Mouse (Mus musculus) bone marrow macrophage, adult 2 months (primary cell): Measurements from ENCODE around the gene Cpa2. TPM values are rescaled to one million over a fixed set of nuclear protein-coding genes. Genes with fewer than 3 reads are reported as not detected.

Experiments
- H3K27ac ChIP-seq: 2 replicates; pipeline ENCODE4 v1.5.1; 2012; ENCODE audit warnings: low read depth, low read length; ENCODE audit not compliant: insufficient read depth
- H3K4me1 ChIP-seq: 2 replicates; pipeline ENCODE4 v1.6.1; 2012; ENCODE audit warnings: low read length; ENCODE audit not compliant: control insufficient read depth, insufficient read depth
- H3K4me3 ChIP-seq: 2 replicates; pipeline ENCODE4 v1.5.1; 2012; ENCODE audit warnings: mild to moderate bottlenecking, low read length, moderate library complexity; ENCODE audit not compliant: insufficient read depth
- CTCF ChIP-seq: IDR thresholded peaks from 2 replicates; pipeline ENCODE4 v1.5.1; 2012; ENCODE audit warnings: low read depth, mild to moderate bottlenecking, low read length, moderate library complexity
- POLR2A ChIP-seq: IDR thresholded peaks from 2 replicates; pipeline ENCODE4 v1.6.1; 2012; ENCODE audit warnings: mild to moderate bottlenecking, low read depth, low read length, borderline replicate concordance
- polyA plus RNA-seq: library from polyadenylated mRNA; stranded (reverse); fragments of >200 nt; gene quantifications from 2 replicates; pipeline ENCODE4 v1.2.4, GENCODE M21; 2012; ENCODE audit not compliant: missing spikeins, insufficient read depth, insufficient read length

Cpa2 gene
- polyA plus RNA-seq = not detected in 2 replicates

DNA sequence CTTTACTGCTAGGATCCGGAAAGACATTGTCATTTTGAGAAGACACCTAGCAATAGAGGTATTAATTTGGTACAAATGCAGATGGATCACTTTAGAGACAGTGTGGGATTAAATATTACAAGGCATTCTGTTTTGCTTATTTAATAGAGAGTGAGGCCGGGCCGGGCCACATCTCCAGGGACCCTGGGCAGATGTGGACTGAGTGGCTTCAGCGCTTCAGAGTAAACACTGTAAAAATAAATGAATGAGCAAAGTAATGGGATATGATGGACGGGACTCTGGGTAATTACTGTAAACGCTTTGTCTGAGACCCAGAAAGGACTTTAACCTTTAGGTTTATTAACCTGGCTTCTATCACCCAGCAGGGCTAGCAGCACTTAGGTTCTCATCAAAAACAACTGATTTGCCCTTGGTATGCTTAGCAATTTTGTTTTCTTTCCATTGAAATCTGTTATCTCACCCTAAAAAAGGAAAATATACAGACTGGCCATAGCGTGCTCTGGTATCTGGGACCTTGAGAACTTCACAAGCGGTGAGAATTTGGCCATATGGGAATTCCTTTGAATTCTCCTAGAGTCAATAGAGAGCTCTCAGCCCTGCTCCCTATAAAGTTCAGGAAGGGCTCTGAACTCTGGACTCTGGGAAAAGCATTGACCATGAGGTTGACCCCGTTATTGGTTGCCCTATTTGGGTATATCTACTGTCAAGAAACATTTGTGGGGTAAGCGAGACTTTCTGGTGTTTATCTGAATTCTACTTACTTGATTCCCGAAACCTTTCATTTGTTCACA is at the start of gene Cpa2:
Gene Cpa2, plus strand, starts transcription at position 574 of the 791 bp plus-strand sequence.
- Histone ChIP-seq H3K4me3 (no peak within 1 kb of the TSS), H3K27ac (no peak within 1 kb of the TSS), H3K4me1 (no peaks in the 10 kb centered on the region)
- TF ChIP-seq POLR2A (no peak), CTCF (no peak)

DNA sequence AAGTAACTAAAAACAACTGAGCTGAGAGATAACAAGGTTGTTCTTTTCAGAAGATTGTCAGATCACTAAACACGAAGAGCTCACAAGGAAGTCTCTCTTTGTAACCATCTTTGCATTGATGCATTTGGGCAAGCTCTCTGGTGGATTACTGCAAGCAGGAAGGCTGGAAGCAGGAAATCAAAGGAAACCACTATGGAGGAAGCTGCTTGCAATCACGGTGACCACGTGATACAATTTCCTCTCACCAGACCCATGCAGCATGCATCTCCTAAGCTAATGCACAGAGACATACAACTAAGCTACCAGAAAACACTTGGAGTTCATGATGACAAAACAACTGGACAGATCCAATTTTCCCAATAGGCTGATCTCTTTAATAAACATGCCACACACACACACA is 42.3 kb upstream of the Cpa2 start:
- H3K4me3 ChIP-seq = no peak overlapping the region
- TF ChIP-seq POLR2A (no peak), CTCF (no peak)
- peaks cover 14% of the 10 kb centered on the region for H3K4me1 ChIP-seq
- peak overlapping the region; percentile 68 for H3K27ac ChIP-seq

DNA sequence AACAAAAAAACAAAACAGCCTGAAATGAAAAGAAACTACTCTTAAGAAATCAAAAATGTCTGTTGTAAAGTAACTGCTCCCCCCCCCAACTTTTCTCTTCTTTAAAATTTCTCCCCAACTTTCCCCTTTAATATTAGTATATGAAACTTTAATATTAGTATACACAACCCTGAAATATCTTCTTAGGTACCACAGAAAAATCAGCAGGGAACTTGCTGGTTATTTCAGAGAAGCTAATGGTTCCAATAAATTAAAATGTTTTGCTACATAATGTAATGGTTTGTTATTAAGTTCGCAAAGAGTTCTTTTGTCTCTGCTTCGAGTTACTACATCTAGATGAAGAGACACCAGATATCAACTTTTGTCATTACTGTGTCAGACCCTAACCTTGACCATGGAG is 32.6 kb upstream of the Cpa2 start:
- Histone ChIP-seq H3K27ac (peak overlapping the region; percentile 79), H3K4me1 (peaks cover 11% of the 10 kb centered on the region), H3K4me3 (peak overlapping the region; percentile 78)
- TF ChIP-seq CTCF (no peak), POLR2A (no peak)

DNA sequence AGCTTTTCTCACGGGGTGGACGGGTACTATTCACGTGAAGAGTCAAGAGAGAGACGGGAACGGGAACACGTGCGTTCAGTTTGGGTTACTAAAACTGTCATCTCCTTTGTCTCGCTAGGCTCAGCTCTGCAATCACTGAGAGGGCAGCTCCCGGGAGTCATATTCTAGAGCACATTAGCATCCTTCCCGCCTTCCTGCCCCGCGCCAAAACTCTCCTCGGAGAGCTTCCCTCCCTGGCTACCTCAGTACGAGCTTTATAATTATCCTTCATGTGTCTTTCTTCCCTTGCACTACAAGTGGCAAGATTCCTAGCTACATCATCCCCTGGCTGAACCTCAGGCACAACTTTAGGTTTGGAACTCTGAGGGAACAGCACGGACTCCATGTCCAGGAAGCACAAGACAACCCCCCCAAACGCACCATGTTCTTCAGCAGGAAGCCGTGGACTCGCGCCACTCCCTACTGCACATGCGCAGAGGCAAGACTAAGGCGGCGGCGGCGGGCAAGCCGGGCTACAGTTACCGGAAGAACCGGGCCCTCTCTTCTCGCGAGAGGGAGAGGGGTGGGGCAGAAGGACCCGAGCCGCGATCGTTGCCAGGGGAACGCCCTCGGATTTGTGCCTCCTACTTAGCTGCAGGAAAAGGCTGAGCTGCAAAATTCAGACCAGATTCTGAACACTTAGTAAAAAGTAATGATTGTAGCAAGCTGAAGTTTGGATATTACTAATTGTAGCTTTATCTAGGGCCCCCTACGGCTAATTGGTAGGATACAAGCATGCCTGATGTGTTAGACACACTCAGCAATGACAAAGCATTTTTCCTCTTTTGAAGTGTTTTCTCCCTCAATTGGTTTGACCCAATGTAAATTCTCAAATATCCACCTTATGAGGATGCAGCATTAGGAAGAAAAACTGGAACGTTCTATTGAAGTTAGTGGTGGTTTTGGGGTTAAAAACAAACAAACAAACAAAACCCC is 31.8 kb upstream of the Cpa2 start, which contains the start of the genes Tmem209 and Ssmem1:
Gene Tmem209, minus strand, starts transcription at position 519 of the 975 bp plus-strand sequence.
Gene Ssmem1, plus strand, starts transcription at position 585 of the 975 bp plus-strand sequence.
- H3K4me3 ChIP-seq = peak within 1 kb of the TSS; percentile 78
- peak within 1 kb of the TSS; percentile 79 for H3K27ac ChIP-seq
- 0 out of 2 replicates have a peak, but pooled peaks have one; percentile 35 for TF ChIP-seq POLR2A
- no peak for TF ChIP-seq CTCF
- peaks cover 11% of the 10 kb centered on the region for H3K4me1 ChIP-seq

DNA sequence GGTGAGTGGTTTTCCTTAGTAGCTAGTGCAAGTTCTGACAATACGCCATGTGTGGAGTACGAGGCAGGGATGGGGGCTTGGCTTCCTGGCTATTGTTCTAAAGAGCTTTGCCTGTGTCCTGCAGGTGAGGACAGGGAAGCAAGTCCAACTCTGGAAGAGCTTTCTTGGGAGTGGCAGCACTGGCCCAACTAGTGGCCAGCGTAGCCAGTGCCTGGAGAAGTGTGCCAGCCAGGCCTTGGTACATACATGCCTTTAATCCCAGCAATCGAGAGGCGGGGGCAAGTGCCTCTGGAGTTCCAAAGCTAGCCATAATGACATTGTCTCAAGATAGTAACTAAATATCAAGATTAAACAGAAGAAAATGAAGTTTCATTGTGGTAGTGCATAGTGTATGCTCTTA is 31.1 kb upstream of the Cpa2 start:
- Histone ChIP-seq H3K4me1 (peaks cover 11% of the 10 kb centered on the region), H3K4me3 (no peak overlapping the region), H3K27ac (peak overlapping the region; percentile 52; the same call in 1 of the 2 replicates)
- TF ChIP-seq POLR2A (no peak), CTCF (no peak)

DNA sequence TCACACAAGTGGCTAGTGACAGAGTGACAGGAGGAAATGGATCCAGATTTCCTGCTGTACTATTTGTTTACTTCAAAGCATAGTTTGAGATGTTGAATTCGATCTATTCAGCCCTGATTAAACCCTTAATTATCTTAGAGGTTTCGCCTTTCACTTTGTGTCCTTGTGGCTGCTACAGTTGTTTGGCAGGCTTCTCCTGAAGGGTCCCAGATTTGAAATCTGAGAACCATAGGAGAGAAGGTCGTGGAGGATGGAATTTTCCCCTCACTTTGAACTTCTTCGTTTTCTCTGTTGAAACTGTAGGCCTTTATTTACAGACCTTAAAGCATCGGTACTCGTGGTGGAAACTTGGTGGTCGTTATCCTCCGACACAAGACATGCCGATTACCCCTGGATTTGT is 27.1 kb upstream of the Cpa2 start:
- TF ChIP-seq CTCF (no peak), POLR2A (no peak)
- Histone ChIP-seq H3K4me1 (peaks cover 5% of the 10 kb centered on the region), H3K4me3 (no peak overlapping the region), H3K27ac (no peak overlapping the region)

DNA sequence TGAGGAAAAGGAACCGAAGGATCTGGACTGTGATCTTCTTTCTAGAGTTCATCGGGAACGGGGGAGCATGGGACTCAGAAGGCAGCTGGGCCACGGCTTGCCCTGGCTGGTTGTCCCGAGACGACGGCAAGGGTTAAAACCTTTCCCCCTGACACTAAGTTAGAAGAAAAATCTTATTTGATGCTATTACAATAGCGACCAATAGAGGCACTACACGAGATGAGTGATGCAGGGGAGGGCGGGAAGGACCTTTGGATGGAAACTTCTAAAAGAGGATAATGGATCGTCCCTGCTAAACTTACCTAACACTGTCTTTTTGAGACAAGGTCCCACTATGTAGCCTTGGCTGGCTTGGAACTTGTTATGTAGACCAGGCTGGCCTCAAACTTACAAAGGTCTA is 21.0 kb upstream of the Cpa2 start:
- TF ChIP-seq POLR2A (no peak), CTCF (no peak)
- no peak overlapping the region for H3K27ac ChIP-seq
- no peak overlapping the region for H3K4me3 ChIP-seq
- no peaks in the 10 kb centered on the region for H3K4me1 ChIP-seq

DNA sequence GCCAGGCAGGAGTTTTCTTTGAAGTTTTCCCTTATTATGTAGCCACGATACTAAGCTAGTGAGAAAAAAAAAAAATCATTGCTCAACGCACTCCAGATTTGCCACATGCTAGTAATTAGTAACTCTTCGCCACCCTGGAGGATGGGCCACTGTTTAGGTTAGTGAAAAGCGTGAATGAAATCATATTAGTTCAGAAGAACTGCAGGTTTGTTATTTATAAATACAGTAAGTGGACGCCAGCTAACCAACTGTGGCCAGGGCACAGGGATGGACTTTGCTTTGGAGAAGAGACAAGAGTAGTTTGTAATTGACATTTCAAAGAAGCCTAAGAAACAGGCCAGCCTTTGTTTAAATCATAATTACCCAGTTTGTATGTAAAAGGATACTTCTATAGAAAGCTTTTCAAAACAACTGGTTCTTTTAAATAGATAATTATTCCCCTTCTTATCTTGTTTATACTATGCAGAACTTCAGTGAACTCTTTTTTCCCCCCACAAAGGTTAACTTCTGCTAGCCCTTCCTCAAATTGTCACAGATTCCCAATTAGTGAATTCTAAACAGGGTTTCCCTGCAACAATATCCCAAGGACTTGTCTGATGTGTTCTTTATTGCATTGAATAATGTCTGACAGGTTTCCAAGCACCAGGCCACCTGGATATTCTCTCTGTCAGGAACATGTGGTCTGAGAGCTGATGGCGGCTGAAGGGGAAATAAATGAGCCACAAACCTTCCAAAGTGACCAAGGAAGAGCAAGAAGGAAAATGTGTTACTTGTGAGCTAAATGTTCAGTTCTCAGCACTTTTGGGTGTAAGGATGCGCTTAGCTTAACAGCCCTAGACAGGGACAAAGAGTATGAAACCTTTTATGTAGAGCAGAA is 15.7 kb upstream of the Cpa2 start:
- no peak overlapping the region for H3K4me3 ChIP-seq
- no peaks in the 10 kb centered on the region for H3K4me1 ChIP-seq
- no peak overlapping the region for H3K27ac ChIP-seq
- TF ChIP-seq POLR2A = no peak
- TF ChIP-seq CTCF = no peak

DNA sequence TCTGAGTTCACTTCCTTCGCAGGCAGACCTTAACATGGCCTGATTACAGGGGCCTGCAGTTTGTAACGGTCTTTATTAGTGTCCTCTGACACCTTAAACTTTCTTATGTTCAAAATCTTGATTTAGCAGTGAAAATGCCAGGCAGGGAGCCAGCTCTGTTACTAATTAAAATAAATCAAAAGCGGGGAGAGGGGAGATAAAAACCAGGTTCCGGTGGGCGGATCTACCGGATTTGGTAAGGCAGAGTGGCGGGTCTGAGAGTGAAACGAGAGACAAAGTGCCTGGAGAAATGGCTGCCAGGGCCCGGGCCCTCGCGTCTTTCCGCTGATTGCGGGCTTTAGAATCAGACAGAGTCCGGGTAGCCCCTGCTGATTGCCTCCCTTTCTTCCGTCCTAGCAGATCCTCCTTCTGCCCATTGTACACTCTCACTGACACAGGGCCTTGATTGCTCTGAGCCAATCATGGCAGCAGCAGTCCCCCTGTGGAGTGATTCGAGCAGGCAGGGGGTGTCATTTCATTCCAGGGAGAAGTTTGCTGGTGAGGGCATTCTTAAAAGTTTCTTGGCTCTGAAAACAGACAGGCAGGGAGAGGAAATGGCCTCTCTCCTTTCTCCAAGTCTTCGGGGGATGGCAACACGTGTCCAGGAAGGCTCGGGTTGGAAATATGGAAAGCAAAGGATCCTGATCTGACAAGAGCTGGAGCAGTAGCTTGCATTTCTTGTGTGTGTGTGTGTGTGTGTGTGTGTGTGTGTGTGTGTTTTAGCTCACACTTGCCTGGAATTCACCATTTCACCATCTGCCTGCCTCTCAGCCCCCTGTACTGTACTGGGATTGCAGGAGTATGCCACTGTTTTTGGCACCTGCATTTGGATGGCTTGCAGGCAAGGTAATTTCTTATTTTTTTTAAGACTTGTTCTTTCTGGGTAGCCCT is 14.5 kb upstream of the Cpa2 start:
- H3K27ac ChIP-seq = no peak overlapping the region
- H3K4me3 ChIP-seq = no peak overlapping the region
- H3K4me1 ChIP-seq = no peaks in the 10 kb centered on the region
- TF ChIP-seq CTCF (no peak), POLR2A (no peak)
